Mouse (Mus musculus): ENCODE measurements around the gene 4930595M18Rik. TPM values are rescaled to one million over a fixed set of nuclear protein-coding genes. Genes with fewer than 3 reads are reported as not detected.
A peak's percentile ranks its signal among the peaks of the same experiment; 100 is the strongest.

4930595M18Rik gene
- not detected in 2 replicates for polyA plus RNA-seq (2014; fragmentation: Nextera tagmentation; extraction: Ambion mirVana)

DNA sequence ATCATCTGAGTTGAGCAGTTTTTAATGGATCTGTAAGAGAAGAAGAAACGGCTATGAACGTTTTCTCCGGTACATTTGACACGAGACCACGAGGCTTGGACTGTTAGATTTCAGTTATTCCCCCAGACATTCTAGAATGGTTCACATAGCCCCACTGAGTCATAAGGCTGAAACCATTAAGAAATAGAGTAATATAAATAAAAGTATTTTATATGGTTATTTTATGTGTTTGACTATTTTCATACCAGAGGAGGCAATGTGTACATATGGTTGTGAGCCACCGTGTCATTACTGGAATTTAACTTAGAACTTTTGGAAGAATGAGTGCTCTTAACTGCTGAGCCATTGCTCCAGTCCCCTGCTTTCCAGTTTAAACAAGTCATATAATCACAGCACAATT is at the start of gene 4930595M18Rik:
TSS of gene 4930595M18Rik (minus strand) at position 101 of the 400 bp plus-strand sequence.
- no peak within 1 kb of the TSS for H3K4me2 ChIP-seq (replicated peaks; ENCODE audit: low read depth, low read length)
- 90% methylated on average over 6 of the region's 6 CpGs for WGBS
- no peak within 1 kb of the TSS for H3K9ac ChIP-seq (ENCODE audit: low read depth, low read length)
- H3K27ac ChIP-seq (ENCODE audit: low read depth, low read length), result no peak within 1 kb of the TSS
- H3K9me3 ChIP-seq (ENCODE audit: control insufficient read depth, low read length), result no peaks in the 10 kb centered on the region
- no peaks in the 10 kb centered on the region for H3K4me1 ChIP-seq (replicated peaks; ENCODE audit: control insufficient read depth, insufficient read depth, low read length)
- ATAC-seq (ENCODE audit: low FRiP score) (no peak), DNase-seq (ENCODE audit: low spot score) (no peak)
- H3K4me3 ChIP-seq (ENCODE audit: low read depth, low read length), result no peak within 1 kb of the TSS
- H3K27me3 ChIP-seq (ENCODE audit: control insufficient read depth, insufficient read depth, low read length), result no peaks in the 10 kb centered on the region
- H3K36me3 ChIP-seq (ENCODE audit: control insufficient read depth, insufficient read depth, low read length), result no peaks in the 10 kb centered on the region

DNA sequence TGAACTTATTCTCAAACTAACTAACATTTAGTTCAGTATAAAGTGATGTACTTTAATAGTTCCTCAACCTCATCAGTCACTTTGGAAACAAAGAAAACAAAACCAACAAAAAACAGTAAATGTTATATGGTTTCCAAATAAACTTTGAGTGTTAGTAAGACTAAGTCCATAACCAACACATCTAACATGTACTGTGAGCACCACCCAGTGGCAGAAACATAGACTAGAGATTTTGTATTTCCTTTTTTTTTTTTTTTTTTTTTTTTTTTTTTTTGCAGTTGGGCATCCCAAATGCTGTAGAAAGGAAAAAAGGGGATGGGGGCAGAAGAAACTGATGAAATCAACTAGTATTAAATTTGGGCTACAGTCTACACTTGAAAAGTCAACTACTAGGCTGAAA is 14.6 kb upstream of the 4930595M18Rik start:
- Histone ChIP-seq H3K9me3 (ENCODE audit: control insufficient read depth, low read length) (no peaks in the 10 kb centered on the region), H3K36me3 (ENCODE audit: control insufficient read depth, insufficient read depth, low read length) (no peaks in the 10 kb centered on the region), H3K4me3 (ENCODE audit: low read depth, low read length) (no peak overlapping the region), H3K4me2 (replicated peaks; ENCODE audit: low read depth, low read length) (no peak overlapping the region), H3K27me3 (ENCODE audit: control insufficient read depth, insufficient read depth, low read length) (no peaks in the 10 kb centered on the region), H3K27ac (ENCODE audit: low read depth, low read length) (no peak overlapping the region), H3K4me1 (replicated peaks; ENCODE audit: control insufficient read depth, insufficient read depth, low read length) (no peaks in the 10 kb centered on the region), H3K9ac (ENCODE audit: low read depth, low read length) (no peak overlapping the region)
- DNase-seq (ENCODE audit: low spot score), result peak; percentile 23
- no peak for ATAC-seq (ENCODE audit: low FRiP score)
